Mouse (Mus musculus) thymus, postnatal 4 days (tissue): ENCODE measurements around the gene Egfem1.

Source experiments
- DNase-seq: peaks from one replicate; pipeline ENCODE4 v3.0.0; 2021

The Egfem1 gene

DNA sequence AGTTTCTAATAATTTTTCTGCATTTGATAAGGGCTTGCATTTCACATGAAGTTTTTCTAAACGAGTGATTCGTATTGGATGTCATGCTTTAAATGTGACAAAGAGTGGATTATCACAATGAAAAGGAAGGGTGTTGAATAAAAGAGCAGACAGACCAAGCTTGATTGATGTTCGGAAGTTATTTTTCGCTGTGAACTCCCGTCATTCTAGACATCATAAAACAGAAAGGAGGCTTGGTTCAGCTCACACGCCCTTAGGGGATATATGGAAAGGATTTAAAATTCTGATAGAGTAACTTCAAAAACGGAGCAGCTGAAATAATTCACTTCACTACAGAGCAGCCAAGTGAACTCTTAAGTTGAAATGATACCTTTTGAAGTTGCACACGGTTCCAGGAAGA is 285.1 kb downstream of the Egfem1 start:
- DNase-seq: no peak

DNA sequence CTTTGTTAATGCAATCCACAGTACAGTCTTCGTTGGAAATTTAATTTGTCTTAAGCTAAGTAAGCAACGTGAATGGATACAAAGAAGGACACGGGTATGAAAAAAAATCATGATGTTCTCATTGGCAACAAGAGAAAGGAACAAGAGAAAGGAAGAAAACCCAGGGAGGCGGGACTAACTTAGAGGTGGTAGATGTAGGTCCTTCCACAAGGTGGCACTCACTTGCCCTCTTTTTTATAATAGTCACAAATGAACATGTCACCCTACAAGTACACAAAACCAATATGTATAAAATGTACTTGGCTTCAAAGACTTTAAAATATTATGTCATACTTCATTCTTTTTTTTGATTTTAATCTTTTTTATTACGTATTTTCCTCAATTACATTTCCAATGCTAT is 288.7 kb downstream of the Egfem1 start:
- DNase-seq: no peak

DNA sequence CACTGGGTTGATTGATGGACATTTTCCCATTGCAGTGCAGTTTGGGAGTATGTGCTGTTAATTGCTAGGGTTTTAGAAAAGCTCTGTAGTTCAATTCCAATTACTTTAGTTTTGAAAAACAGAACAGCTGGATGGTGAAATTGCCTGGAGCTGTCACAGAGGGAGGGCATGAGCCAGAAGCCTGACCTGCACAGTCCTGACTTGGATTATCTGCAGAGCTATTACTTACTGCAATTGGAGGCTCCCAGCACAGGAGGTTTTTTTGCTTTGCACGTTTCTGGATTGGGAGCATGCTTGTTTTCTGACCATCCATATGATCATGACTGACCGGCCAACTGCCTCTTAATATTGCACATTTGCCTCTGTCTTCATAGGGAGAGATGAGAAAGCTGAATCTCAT is 299.4 kb downstream of the Egfem1 start:
- no peak for DNase-seq

DNA sequence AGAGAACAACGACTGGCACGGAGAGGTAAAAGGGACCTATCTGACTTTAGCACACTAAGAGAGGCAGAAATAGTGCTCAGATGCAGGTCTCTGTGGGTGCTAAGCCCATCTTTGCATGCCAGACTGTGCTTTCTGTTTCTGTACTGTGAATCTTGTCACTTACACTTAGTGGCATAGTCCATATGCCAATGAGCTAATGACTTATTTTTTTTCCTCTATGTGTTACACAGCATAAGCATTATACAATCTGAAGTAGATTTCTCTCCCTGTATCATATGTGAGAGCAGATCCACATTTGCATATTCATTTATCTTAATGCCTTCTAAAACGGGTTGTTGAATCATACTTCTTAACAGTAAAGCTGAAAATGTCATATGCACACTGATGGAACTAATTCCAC is 317.2 kb downstream of the Egfem1 start:
- no peak for DNase-seq

GRCm38 (mm10) chr3:29421634-29422033 is 339.8 kb downstream of the Egfem1 start:
- no peak for DNase-seq

DNA sequence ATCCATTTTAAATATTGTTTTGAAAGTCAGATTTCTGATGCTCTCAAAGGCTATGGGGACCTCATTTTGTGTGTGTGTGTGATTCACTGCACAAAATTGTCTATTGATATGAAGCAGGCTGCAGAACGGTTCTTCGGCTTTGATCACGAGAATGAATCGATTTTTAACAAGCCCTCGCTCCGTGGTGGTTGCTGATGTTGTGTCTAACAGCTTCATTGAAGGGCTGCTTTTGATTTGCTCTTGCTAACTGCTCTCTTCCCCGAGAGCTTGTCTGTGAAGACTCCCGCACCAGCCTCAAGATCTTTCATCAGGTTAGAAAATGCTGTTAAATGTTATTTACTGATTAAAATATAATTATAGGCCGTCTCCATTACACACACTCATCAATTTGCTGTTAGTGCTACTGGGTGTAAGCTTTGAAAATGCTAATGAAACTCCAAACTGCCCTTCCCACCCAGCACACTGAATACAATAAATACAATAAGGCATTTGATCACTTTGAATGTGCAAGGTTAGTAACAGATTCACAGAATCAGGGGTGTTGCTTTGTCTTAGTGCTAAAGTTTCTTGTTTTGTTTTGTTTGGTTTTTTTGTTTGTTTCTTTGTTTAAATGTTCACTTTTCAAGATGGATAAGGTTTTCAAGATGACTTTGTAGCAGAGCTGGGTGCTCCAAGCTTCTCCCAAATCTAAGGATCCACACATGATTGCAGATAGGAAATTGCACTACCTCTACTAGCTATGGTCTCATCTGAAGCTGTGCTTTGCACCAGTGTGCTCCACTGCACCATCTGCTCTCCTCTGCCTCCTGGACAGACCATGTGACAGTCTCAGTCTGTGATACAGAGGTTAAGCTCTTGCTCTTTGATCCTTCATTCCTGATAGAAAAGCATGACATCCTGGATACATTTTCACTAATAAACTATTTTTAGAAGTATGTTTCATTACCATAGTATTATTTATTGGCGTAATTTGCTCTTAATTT is 350.6 kb downstream of the Egfem1 start:
- no peak for DNase-seq

- no peak for DNase-seq
Measured at GRCm38 (mm10) chr3:29443024-29443423, 361.2 kb downstream of the Egfem1 start.

- DNase-seq: no peak
Measured at GRCm38 (mm10) chr3:29444661-29445060, 362.8 kb downstream of the Egfem1 start.

DNA sequence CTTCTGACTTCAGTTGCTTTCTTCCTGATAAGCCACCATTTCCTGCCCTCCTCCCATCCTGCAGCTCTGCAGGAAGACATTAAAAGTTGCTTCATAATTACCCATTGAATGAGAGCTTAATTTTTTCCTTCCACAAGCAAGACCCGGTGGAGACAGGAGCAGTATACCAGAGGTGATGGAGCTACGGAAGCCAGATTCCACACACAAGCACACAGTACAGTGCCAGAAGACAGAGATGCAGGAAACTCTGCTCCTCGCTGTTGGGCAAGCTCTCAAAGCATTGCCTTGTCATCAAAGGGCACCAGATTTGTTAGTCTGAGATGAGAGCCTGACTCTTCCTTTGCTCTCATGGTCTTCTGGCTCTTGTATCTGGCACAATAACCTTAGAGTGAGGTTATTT is 364.3 kb downstream of the Egfem1 start:
- no peak for DNase-seq

GRCm38 (mm10) chr3:29448829-29449406 is 367.1 kb downstream of the Egfem1 start:
- no peak for DNase-seq

DNA sequence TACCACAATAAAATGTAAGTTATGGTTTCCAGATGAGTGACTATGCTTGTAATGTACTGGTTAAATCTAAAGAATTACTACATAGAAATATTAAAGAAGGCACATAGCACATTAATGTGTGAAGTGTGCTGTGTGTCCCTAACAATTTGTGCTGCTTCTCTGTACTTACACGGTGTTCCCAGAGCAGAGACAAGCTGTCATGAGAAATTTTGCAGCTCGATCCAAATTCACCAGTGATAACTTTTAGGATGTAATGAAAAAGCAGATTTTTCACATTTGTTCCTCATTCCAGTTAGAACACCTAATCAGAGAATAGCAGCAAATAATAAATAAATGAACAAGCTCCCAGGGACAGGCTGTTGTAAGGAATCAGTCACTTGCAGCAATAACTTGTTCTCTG is 416.4 kb downstream of the Egfem1 start:
- no peak for DNase-seq

GRCm38 (mm10) chr3:29499188-29499587 is 417.4 kb downstream of the Egfem1 start:
- DNase-seq: no peak

DNA sequence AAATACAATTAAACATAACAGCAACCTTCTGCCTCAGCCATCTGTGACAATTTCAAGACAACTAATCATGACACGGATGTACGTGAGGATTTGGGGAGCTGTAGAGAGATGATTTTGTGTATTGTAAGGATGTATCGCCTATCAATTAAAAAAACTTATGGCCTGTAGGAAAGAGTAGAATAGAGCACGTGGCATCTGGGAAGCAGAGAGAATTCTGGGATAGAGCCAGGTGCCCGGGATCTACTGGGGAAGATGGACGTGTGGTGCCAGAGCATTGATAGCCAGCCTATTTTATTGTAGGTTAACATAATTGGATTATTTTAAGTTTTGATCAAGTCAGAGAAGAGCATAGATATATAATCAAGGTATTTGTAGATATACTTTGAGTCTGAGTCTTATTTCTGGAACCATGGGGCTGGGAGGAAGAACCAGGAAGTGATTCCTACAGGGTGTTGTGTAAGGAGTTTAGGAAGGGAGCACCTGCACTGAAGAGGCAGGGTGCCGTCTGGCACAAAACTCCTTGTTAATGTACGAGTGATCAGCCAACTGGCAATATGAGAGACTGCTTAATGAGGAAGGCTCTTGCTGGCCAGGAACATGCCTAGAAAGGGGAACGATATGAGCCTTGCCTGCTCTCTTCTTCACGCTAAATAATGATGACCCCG is 443.6 kb downstream of the Egfem1 start:
- DNase-seq: no peak

- no peak for DNase-seq
Measured at GRCm38 (mm10) chr3:29525963-29526301, 444.1 kb downstream of the Egfem1 start.

DNA sequence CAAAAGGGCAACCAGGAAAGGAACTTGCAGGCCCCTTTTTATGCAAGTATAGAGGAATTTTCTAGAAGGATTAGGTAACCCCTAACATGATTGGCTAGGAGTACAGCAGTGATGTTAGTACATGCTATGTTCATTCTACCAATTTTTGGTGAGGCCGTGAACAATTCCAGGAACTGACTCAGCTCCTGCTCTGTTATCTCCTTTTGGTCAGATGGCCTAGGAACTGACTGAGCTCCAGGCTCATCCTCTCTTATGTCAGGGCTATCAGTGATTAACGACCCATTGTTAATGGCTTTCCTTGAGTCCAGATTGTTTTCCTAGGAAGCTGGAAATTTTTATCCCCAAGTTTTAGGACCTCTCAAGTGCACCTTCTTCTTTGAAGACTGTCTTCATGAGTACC is 457.4 kb downstream of the Egfem1 start:
- DNase-seq: no peak

- DNase-seq: no peak
Measured at GRCm38 (mm10) chr3:29539902-29540301, 458.1 kb downstream of the Egfem1 start.

DNA sequence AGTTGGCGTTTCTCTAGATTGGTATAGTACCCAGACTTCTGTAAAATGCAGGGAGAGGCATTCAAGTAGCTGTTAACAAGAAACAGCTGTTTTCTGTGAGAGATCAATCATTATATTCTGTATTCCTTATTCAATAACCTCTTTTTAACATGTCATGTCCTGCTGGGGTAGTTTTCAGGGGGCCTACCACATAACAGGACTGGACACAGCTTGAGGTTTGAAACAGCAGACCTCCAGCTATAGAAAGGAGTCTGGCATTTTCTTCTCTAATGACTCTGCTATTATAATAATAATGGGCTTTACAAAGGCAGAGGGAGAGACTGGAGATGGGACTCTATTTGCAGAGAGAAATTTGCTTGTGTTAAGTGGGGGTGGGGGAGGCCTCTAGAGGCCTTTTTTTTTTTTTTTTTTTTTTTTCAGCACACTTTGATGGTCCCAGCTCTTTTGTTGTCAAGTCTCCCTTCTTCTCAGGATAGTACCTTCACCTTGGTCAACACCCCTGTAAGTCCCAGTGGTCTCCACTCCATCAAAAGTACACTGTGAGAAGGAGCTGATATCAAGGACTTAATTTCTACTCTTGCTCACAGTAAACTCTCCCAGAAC is 459.8 kb downstream of the Egfem1 start:
- no peak for DNase-seq

GRCm38 (mm10) chr3:29544056-29544455 is 462.2 kb downstream of the Egfem1 start:
- DNase-seq: no peak

DNA sequence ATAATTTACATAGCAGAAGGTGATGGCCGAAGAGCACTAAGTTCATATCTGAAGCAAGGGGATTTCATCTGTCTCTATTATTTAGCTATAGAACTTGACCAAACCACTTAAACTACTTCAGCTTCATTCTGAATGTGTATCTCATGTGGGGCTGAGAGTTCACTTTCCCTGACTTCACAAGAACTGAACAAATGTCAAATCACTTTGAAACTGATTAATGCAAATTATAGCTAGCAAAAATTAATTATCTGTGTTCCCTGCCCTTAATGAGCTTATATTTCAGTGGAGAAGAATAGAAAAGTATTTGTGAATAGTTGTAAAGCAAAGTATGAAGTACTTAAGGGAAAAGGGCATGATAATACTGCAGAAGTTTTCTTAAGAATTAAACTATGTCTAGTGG is 481.3 kb downstream of the Egfem1 start:
- DNase-seq: no peak

- no peak for DNase-seq
Measured at GRCm38 (mm10) chr3:29578055-29578860, 496.4 kb downstream of the Egfem1 start.

DNA sequence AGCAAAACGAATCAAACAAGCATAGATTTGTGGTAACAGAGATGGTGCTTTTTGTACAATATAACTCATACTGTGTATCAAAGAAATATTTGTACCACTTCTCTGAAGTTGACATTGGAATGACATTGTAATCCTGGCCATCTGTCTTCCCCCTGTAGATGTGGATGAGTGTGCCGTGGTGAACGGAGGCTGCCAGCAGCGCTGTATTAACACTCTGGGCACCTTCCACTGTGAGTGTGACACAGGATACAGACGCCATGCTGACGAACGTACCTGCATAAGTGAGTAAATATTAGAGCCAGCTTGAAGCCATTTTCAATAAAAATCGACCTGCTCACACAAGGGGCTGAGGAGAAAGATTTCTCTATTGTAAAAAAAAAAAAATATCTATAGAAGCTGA is 500.9 kb downstream of the Egfem1 start:
- no peak for DNase-seq

DNA sequence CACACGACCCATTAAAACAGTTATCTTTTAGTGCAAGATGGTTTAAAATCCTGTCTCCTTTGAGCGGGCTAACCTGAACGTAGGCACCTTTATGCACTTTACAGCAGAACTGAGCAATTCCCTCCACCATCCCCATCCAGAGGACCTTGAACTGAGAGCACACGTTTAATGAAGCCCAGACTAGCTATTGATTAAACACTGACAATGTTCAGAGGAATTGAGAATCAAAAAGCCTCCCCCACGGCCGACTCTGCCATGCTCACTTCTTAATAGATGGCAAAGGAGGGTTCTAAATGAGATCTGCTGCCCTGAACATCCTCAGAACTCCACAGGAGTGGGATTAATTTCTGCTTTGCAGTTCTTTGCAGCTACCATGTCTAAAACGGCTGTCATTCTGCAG is 520.3 kb downstream of the Egfem1 start:
- DNase-seq: no peak

GRCm38 (mm10) chr3:29608713-29609112 is 526.9 kb downstream of the Egfem1 start:
- no peak for DNase-seq
